Mouse (Mus musculus) right cerebral cortex, postnatal 25 days (tissue): ENCODE results near the gene Actl11.
A peak's percentile ranks its signal among the peaks of the same experiment; 100 is the strongest.

Experiments
- DNase-seq: peaks from one replicate; pipeline ENCODE4 v3.0.0; 2022

Gene Actl11

GRCm38 (mm10) chr9:107923956-107924355 is 4.3 kb upstream of the Actl11 start:
- DNase-seq: no peak

GRCm38 (mm10) chr9:107925251-107925650 is 3.0 kb upstream of the Actl11 start:
- DNase-seq: no peak

- no peak for DNase-seq
Measured at GRCm38 (mm10) chr9:107926920-107927420, 1.3 kb upstream of the Actl11 start.

- no peak for DNase-seq
Measured at GRCm38 (mm10) chr9:107927749-107928148, 520 bp upstream of the Actl11 start.

- no peak for DNase-seq
Measured at GRCm38 (mm10) chr9:107932221-107932620, 4.0 kb downstream of the Actl11 start.

- DNase-seq: peak; percentile 37
Measured at GRCm38 (mm10) chr9:107934146-107934545, 5.9 kb downstream of the Actl11 start.

- no peak for DNase-seq
Measured at GRCm38 (mm10) chr9:107935374-107935773, 7.1 kb downstream of the Actl11 start, which contains the start of gene Camkv. Gene Camkv, plus strand, starts transcription at chr9:107935674.

GRCm38 (mm10) chr9:107935790-107936214 is 7.5 kb downstream of the Actl11 start:
- DNase-seq: peak; percentile 72

- peak; percentile 71 for DNase-seq
Measured at GRCm38 (mm10) chr9:107936215-107936822, 8.1 kb downstream of the Actl11 start.

GRCm38 (mm10) chr9:107936831-107937230 is 8.6 kb downstream of the Actl11 start:
- DNase-seq: no peak

- DNase-seq: no peak
Measured at GRCm38 (mm10) chr9:107947241-107948194, 19.2 kb downstream of the Actl11 start.

- DNase-seq: no peak
Measured at GRCm38 (mm10) chr9:107949184-107949921, 21.1 kb downstream of the Actl11 start.

- no peak for DNase-seq
Measured at GRCm38 (mm10) chr9:107949922-107950235, 21.6 kb downstream of the Actl11 start, which contains the start of gene Traip. Gene Traip, plus strand, starts transcription at chr9:107950136.

- DNase-seq: peak; percentile 90
Measured at GRCm38 (mm10) chr9:107950460-107951355, 22.4 kb downstream of the Actl11 start.

- no peak for DNase-seq
Measured at GRCm38 (mm10) chr9:107955613-107956289, 27.5 kb downstream of the Actl11 start.

GRCm38 (mm10) chr9:107957141-107957540 is 28.9 kb downstream of the Actl11 start:
- no peak for DNase-seq

- DNase-seq: no peak
Measured at GRCm38 (mm10) chr9:107959896-107960295, 31.6 kb downstream of the Actl11 start.

- DNase-seq: no peak
Measured at GRCm38 (mm10) chr9:107960928-107961327, 32.7 kb downstream of the Actl11 start.

- peak; percentile 84 for DNase-seq
Measured at GRCm38 (mm10) chr9:107961351-107961762, 33.1 kb downstream of the Actl11 start.

GRCm38 (mm10) chr9:107961881-107962280 is 33.6 kb downstream of the Actl11 start:
- peak; percentile 69 for DNase-seq

GRCm38 (mm10) chr9:107962916-107963315 is 34.6 kb downstream of the Actl11 start:
- no peak for DNase-seq
